Mouse (Mus musculus): Measurements from ENCODE around the gene Cars. TPM values are rescaled to one million over a fixed set of nuclear protein-coding genes. Genes with fewer than 3 reads are reported as not detected.
"Not testable (repeated sequence)": the region's sequence is repeated elsewhere in the genome, so short reads cannot be mapped to it uniquely, and the experiment has no call there.

The Cars gene
- 70.3 and 72.4 TPM in 2 replicates for polyA plus RNA-seq (2015; fragmentation: Nextera tagmentation; extraction: Ambion mirVana)

GRCm38 (mm10) chr7:143599428-143600230, at the start of gene Cars:
TSS of gene Cars (minus strand) at chr7:143600090.
- ATAC-seq (ENCODE audit: low FRiP score) = peak; percentile 98
- 3% methylated on average over 35 of the region's 35 CpGs for WGBS
- no peaks in the 10 kb centered on the region for H3K9me3 ChIP-seq (replicated peaks)
- peak within 1 kb of the TSS; percentile 96 for H3K4me3 ChIP-seq (replicated peaks)
- H3K4me1 ChIP-seq = peaks cover 29% of the 10 kb centered on the region
- peak within 1 kb of the TSS; percentile 97 for H3K9ac ChIP-seq (replicated peaks)
- H3K27me3 ChIP-seq (replicated peaks) = no peaks in the 10 kb centered on the region
- peak within 1 kb of the TSS; percentile 79 for H3K27ac ChIP-seq (replicated peaks)
- no peaks in the 10 kb centered on the region; the same call in 1 of the 2 replicates for H3K36me3 ChIP-seq
- peak within 1 kb of the TSS; percentile 96 for H3K4me2 ChIP-seq

- Histone ChIP-seq H3K4me1 (peaks cover 3% of the 10 kb centered on the region), H3K27ac (replicated peaks) (peak within 1 kb of the TSS; percentile 63; the same call in 1 of the 2 replicates), H3K9me3 (replicated peaks) (no peaks in the 10 kb centered on the region), H3K36me3 (no peaks in the 10 kb centered on the region), H3K27me3 (replicated peaks) (no peaks in the 10 kb centered on the region), H3K9ac (replicated peaks) (peak within 1 kb of the TSS; percentile 64), H3K4me2 (peak within 1 kb of the TSS; percentile 94), H3K4me3 (replicated peaks) (peak within 1 kb of the TSS; percentile 73)
- 2% methylated on average over 39 of the region's 39 CpGs for WGBS
- ATAC-seq (ENCODE audit: low FRiP score) = peak; percentile 99
Observed at GRCm38 (mm10) chr7:143649034-143649768, 49.3 kb upstream of the Cars start, which contains the start of gene Tnfrsf22. TSS of gene Tnfrsf22 (minus strand) at chr7:143649661.

- not testable (repeated sequence) for H3K4me3 ChIP-seq (replicated peaks); H3K9me3 ChIP-seq (replicated peaks); H3K9ac ChIP-seq (replicated peaks); ATAC-seq (ENCODE audit: low FRiP score); H3K4me2 ChIP-seq; H3K27me3 ChIP-seq (replicated peaks); H3K4me1 ChIP-seq; H3K36me3 ChIP-seq; H3K27ac ChIP-seq (replicated peaks)
- 89% methylated on average over 2 of the region's 2 CpGs for WGBS
Observed at GRCm38 (mm10) chr7:143643949-143644348, 44.1 kb upstream of the Cars start.

- Histone ChIP-seq H3K27ac (replicated peaks) (no peak overlapping the region), H3K4me3 (replicated peaks) (no peak overlapping the region), H3K4me1 (no peaks in the 10 kb centered on the region), H3K4me2 (no peak overlapping the region), H3K9ac (replicated peaks) (no peak overlapping the region), H3K27me3 (replicated peaks) (no peaks in the 10 kb centered on the region), H3K9me3 (replicated peaks) (no peaks in the 10 kb centered on the region), H3K36me3 (no peaks in the 10 kb centered on the region)
- ATAC-seq (ENCODE audit: low FRiP score) = no peak
- WGBS = 94% methylated on average over 1 of the region's 1 CpGs
Observed at GRCm38 (mm10) chr7:143636674-143637073, 36.8 kb upstream of the Cars start.

GRCm38 (mm10) chr7:143631503-143631902, 31.6 kb upstream of the Cars start:
- Histone ChIP-seq H3K36me3 (no peaks in the 10 kb centered on the region), H3K9me3 (replicated peaks) (no peaks in the 10 kb centered on the region), H3K4me2 (no peak overlapping the region), H3K27me3 (replicated peaks) (no peaks in the 10 kb centered on the region), H3K4me1 (no peaks in the 10 kb centered on the region), H3K27ac (replicated peaks) (no peak overlapping the region), H3K4me3 (replicated peaks) (no peak overlapping the region), H3K9ac (replicated peaks) (no peak overlapping the region)
- no peak for ATAC-seq (ENCODE audit: low FRiP score)
- 72% methylated on average over 2 of the region's 2 CpGs for WGBS

GRCm38 (mm10) chr7:143629501-143629900, 29.6 kb upstream of the Cars start:
- no peaks in the 10 kb centered on the region for H3K4me1 ChIP-seq
- 59% methylated on average over 1 of the region's 1 CpGs for WGBS
- no peak overlapping the region for H3K4me3 ChIP-seq (replicated peaks)
- H3K27me3 ChIP-seq (replicated peaks) = no peaks in the 10 kb centered on the region
- no peak overlapping the region for H3K27ac ChIP-seq (replicated peaks)
- H3K36me3 ChIP-seq = no peaks in the 10 kb centered on the region
- H3K9ac ChIP-seq (replicated peaks) = no peak overlapping the region
- no peak overlapping the region for H3K4me2 ChIP-seq
- no peak for ATAC-seq (ENCODE audit: low FRiP score)
- no peaks in the 10 kb centered on the region for H3K9me3 ChIP-seq (replicated peaks)

- 97% methylated on average over 1 of the region's 1 CpGs for WGBS
- H3K27ac ChIP-seq (replicated peaks) = no peak within 1 kb of the TSS
Observed at GRCm38 (mm10) chr7:143628540-143628939, 28.6 kb upstream of the Cars start, which contains the start of gene Tnfrsf26. TSS of gene Tnfrsf26 (minus strand) at chr7:143628722.

GRCm38 (mm10) chr7:143627555-143628286, 27.8 kb upstream of the Cars start:
- ATAC-seq (ENCODE audit: low FRiP score) = no peak
- Histone ChIP-seq H3K27ac (replicated peaks) (no peak overlapping the region), H3K9ac (replicated peaks) (no peak overlapping the region), H3K4me1 (no peaks in the 10 kb centered on the region), H3K9me3 (replicated peaks) (no peaks in the 10 kb centered on the region), H3K4me3 (replicated peaks) (no peak overlapping the region), H3K36me3 (no peaks in the 10 kb centered on the region), H3K4me2 (no peak overlapping the region), H3K27me3 (replicated peaks) (no peaks in the 10 kb centered on the region)
- WGBS = 61% methylated on average over 10 of the region's 10 CpGs

More at GRCm38 (mm10) chr7:143628540-143628939, 28.6 kb upstream of the Cars start, which contains the start of gene Tnfrsf26:
- no peaks in the 10 kb centered on the region for H3K4me1 ChIP-seq
- no peak within 1 kb of the TSS for H3K4me2 ChIP-seq
- no peaks in the 10 kb centered on the region for H3K9me3 ChIP-seq (replicated peaks)
- no peaks in the 10 kb centered on the region for H3K36me3 ChIP-seq
- ATAC-seq (ENCODE audit: low FRiP score) = no peak
- H3K27me3 ChIP-seq (replicated peaks) = no peaks in the 10 kb centered on the region
- no peak within 1 kb of the TSS for H3K9ac ChIP-seq (replicated peaks)
- H3K4me3 ChIP-seq (replicated peaks) = no peak within 1 kb of the TSS

- no peak for ATAC-seq (ENCODE audit: low FRiP score)
- Histone ChIP-seq H3K27me3 (replicated peaks) (no peaks in the 10 kb centered on the region), H3K27ac (replicated peaks) (no peak overlapping the region), H3K4me2 (no peak overlapping the region), H3K9me3 (replicated peaks) (no peaks in the 10 kb centered on the region), H3K4me1 (no peaks in the 10 kb centered on the region), H3K9ac (replicated peaks) (no peak overlapping the region), H3K36me3 (no peaks in the 10 kb centered on the region), H3K4me3 (replicated peaks) (no peak overlapping the region)
- 63% methylated on average over 2 of the region's 2 CpGs for WGBS
Observed at GRCm38 (mm10) chr7:143626178-143626577, 26.3 kb upstream of the Cars start.

GRCm38 (mm10) chr7:143625151-143625550, 25.3 kb upstream of the Cars start:
- H3K27ac ChIP-seq (replicated peaks) = no peak overlapping the region
- no peaks in the 10 kb centered on the region for H3K36me3 ChIP-seq
- no peaks in the 10 kb centered on the region for H3K27me3 ChIP-seq (replicated peaks)
- H3K9ac ChIP-seq (replicated peaks) = no peak overlapping the region
- no peak overlapping the region for H3K4me2 ChIP-seq
- WGBS = 78% methylated on average over 5 of the region's 5 CpGs
- no peaks in the 10 kb centered on the region for H3K9me3 ChIP-seq (replicated peaks)
- no peak overlapping the region for H3K4me3 ChIP-seq (replicated peaks)
- no peak for ATAC-seq (ENCODE audit: low FRiP score)
- no peaks in the 10 kb centered on the region for H3K4me1 ChIP-seq

- no peak overlapping the region for H3K4me2 ChIP-seq
- no peaks in the 10 kb centered on the region for H3K27me3 ChIP-seq (replicated peaks)
- ATAC-seq (ENCODE audit: low FRiP score) = no peak
- no peaks in the 10 kb centered on the region for H3K36me3 ChIP-seq
- no peak overlapping the region for H3K27ac ChIP-seq (replicated peaks)
- H3K4me1 ChIP-seq = no peaks in the 10 kb centered on the region
- H3K9ac ChIP-seq (replicated peaks) = no peak overlapping the region
- H3K9me3 ChIP-seq (replicated peaks) = no peaks in the 10 kb centered on the region
- 89% methylated on average over 3 of the region's 3 CpGs for WGBS
- no peak overlapping the region for H3K4me3 ChIP-seq (replicated peaks)
Observed at GRCm38 (mm10) chr7:143624561-143624960, 24.7 kb upstream of the Cars start.
